Mouse (Mus musculus): Measurements from ENCODE around the gene Tmem238.

DNA sequence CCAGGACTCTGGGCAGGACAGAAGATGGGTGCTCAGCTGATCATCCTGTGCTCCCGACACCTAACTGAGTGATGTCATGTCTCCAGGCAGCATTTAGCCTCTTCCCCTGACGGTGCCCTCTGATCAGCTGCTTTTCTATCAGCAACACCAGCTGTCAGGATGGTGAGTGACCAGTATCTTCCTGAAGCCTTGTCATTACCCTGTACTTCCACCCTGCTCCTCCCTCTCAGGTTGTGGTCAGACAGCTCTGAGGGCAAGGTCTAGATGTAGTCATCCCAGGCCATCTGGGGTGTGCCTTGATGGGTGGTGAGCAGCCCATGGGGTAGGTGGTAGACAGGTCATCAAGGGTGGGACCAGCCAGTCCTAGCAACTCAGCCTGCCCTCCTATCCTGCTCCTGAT, 40.3 kb downstream of the Tmem238 start:
- TF ChIP-seq CTCF (IDR thresholded peaks at IDR 0.05; ENCODE audit: low read depth): no peak
- TF ChIP-seq EP300 (optimal IDR thresholded peaks at IDR 0.05): no peak

All from stomach, postnatal 0 days (tissue).